Mouse (Mus musculus): ENCODE results near the gene Ccr7. TPM values are rescaled to one million over a fixed set of nuclear protein-coding genes. Genes with fewer than 3 reads are reported as not detected.

Ccr7 gene
- total RNA-seq, 2 experiments from 2014 or later = not detected

DNA sequence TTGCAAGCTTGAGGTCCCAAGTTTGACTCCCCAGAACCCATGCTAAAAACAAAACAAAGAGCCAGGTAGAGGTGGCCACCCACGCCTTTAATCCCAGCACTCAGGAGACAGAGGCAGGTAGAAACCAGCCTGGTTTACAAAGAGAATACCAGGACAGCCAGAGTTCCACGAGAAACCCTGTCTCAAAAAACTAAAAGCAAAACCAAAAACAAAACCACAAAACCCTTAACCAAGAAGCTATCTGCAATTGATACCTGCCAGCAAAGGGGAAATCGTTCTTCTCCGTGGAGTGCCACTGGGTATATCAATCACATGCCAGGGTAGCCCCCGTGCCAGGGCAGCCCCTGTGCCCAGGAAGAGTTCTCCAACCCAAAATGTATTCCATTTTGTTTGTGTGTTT, 54.7 kb downstream of the Ccr7 start:
- TF ChIP-seq CTCF (IDR thresholded peaks at IDR 0.05) = no peak
- no peak overlapping the region; the same call in 1 of the 2 replicates for H3K27ac ChIP-seq

DNA sequence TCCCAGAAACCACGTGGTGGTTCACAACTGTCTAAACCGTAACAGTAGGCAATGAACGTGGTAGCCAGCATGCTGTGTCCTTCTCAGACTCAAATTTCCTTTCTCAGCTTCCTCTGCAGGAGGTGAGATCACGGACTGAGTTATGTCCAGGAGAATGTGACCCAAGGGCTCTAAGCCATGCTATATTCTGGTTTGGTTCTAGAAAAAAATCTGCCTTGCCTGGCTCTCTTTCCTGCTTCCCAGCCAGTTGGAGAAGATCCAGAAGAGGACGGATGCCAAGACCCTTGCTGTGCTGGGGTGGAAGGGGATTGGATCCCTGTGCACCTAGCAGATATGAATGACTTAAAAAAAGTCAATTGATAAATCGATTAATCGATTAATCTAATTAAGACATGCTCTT, 55.4 kb downstream of the Ccr7 start:
- Histone ChIP-seq H3K4me3 (no peak overlapping the region), H3K27ac (0 out of 2 replicates have a peak overlapping the region, but pooled peaks have one; percentile 24)
- DNase-seq = no peak
- TF ChIP-seq CTCF (IDR thresholded peaks at IDR 0.05) = no peak
- intact Hi-C loops (cut with DNase I) = no loop called here

More for the DNA sequence above, 54.7 kb downstream of the Ccr7 start:
- intact Hi-C loops (cut with DNase I) = no loop called here
- no peak overlapping the region for H3K4me3 ChIP-seq
- DNase-seq = no peak

- intact Hi-C loops (cut with DNase I) = no loop called here
- no peak overlapping the region for H3K4me3 ChIP-seq
- no peak overlapping the region for H3K27ac ChIP-seq
- no peak for TF ChIP-seq CTCF (IDR thresholded peaks at IDR 0.05)
- DNase-seq = no peak
Observed at GRCm38 (mm10) chr11:99098924-99099323, 56.0 kb downstream of the Ccr7 start.

GRCm38 (mm10) chr11:99096996-99097774, 57.7 kb downstream of the Ccr7 start:
- H3K4me3 ChIP-seq = no peak overlapping the region
- H3K27ac ChIP-seq = no peak overlapping the region
- TF ChIP-seq CTCF (IDR thresholded peaks at IDR 0.05) = no peak
- intact Hi-C loops (cut with DNase I) = no loop called here
- DNase-seq = no peak

DNA sequence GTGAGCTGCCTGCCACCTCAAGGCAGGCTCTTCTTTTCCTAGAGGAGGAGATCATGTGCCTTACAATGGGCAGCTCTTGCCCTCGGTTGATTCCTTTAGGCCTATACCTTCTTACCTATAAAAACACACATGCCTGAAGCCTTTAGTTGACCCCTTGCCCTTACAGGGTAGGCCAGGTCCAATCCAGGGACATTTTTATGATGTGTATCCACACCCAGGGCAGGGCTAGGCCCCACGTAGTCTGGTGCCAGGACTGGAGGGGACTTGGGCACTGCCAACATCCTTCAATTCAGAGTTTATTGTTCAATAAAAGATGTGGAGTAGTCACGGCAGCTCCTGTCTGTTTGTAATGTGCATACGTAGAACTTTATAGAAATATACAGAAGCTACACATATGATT, 58.5 kb downstream of the Ccr7 start:
- no peak overlapping the region for H3K4me3 ChIP-seq
- DNase-seq = no peak
- intact Hi-C loops (cut with DNase I) = no loop called here
- TF ChIP-seq CTCF (IDR thresholded peaks at IDR 0.05) = no peak
- no peak overlapping the region for H3K27ac ChIP-seq

DNA sequence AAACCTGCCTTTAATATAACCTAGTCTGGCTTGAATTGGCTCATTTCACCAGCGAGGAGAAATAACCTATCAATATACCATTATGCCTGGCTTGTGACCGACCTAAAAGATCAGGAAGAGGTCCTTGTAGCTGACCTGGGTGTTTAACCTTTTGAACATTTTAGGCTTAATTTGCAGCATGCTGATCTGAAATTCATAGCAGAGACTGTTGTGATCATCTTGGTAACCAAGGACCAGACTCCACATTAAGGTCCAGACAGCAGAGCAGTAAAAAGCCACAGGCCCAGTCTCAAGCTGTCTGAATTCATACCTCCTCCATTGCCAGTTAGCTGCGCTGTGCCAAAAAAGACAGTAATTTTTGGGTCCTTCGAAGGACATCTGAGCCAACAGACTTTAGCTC, 59.1 kb downstream of the Ccr7 start:
- no peak for TF ChIP-seq CTCF (IDR thresholded peaks at IDR 0.05)
- Histone ChIP-seq H3K4me3 (no peak overlapping the region), H3K27ac (no peak overlapping the region)
- DNase-seq = no peak
- intact Hi-C loops (cut with DNase I) = no loop called here

GRCm38 (mm10) chr11:99094911-99095676, 59.8 kb downstream of the Ccr7 start:
- no peak overlapping the region for H3K4me3 ChIP-seq
- no peak for TF ChIP-seq CTCF (IDR thresholded peaks at IDR 0.05)
- no peak overlapping the region for H3K27ac ChIP-seq
- no peak for DNase-seq
- intact Hi-C loops (cut with DNase I) = no loop called here

Other genes with a start within 250 kb of the Ccr7 start
- under 1 TPM in 1 of 2 experiments, not detected in 1; 0.11 TPM for gene Cdc6, start 247.3 kb downstream of the Ccr7 start, total RNA-seq (2021)
- 10 to 100 TPM; 10.2 to 12.4 TPM for gene Rara, start 227.3 kb downstream of the Ccr7 start, total RNA-seq (2021)
- gene Gjd3, start 172.1 kb downstream of the Ccr7 start, total RNA-seq (2021) = not detected
- gene Top2a, start 130.9 kb downstream of the Ccr7 start, total RNA-seq (2021) = under 1 TPM; 0.11 to 0.18 TPM
- gene Igfbp4, start 113.8 kb downstream of the Ccr7 start, total RNA-seq (2021) = 10 to 100 TPM; 30.4 to 36.8 TPM
- under 1 TPM in 1 of 2 experiments, not detected in 1; 0.22 TPM for gene Tns4, start 65.8 kb downstream of the Ccr7 start, total RNA-seq (2021)
- 10 to 100 TPM; 33.2 to 33.4 TPM for gene Smarce1, start 75.9 kb upstream of the Ccr7 start, total RNA-seq (2021)
- gene Krt222, start 89.0 kb upstream of the Ccr7 start, total RNA-seq (2021) = 1 to 10 TPM; 2.0 to 6.1 TPM
- not detected for gene Krt24, start 130.2 kb upstream of the Ccr7 start, total RNA-seq (2021)
- not detected for gene Krt25, start 167.9 kb upstream of the Ccr7 start, total RNA-seq (2021)
- not detected for gene Krt26, start 182.9 kb upstream of the Ccr7 start, total RNA-seq (2021)
- not detected for gene Krt27, start 196.0 kb upstream of the Ccr7 start, total RNA-seq (2021)
- not detected for gene Krt28, start 219.8 kb upstream of the Ccr7 start, total RNA-seq (2021)
- 1 to 10 TPM; 3.7 TPM for gene Krt10, start 234.3 kb upstream of the Ccr7 start, total RNA-seq (2021)

Measured in gastrocnemius, adult 2 months (tissue).